In the genomic region with DNA sequence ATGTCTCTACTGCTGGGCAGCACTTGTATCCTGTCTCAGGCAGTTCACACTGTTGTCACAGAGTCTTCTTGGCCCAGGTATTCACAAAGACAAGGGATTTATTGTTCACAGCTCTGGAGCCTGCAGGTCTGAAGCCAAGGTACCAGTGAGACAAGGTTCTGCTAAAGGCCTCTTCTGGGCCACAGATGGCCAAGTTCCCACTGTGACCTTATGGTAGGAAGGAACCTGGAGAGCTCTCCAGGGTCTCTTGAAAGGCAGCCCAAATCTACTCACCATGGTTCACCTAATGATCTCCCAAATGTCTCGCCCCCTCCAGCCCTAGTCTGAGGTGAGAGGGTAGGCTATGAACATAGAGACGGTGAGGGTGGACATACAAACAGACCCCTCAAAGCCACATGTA, we compare ENCODE assay signal across 19 mouse cellular contexts.
"Had no signal": no experiment of that assay in that cellular context is flagged by ENCODE, and none has a peak within 500 bp of the region (broad histone marks: within the 10 kb centered on the region; RNA-seq: fewer than 3 reads in every experiment).

No protein-coding gene starts in this region.

- H3K4me1 ChIP-seq: midbrain, embryonic 12.5 days; midbrain, embryonic 15.5 days; neural tube, embryonic 12.5 days; neural tube, embryonic 15.5 days; stomach, embryonic 15.5 days had no signal

- H3K27me3 ChIP-seq: kidney, embryonic 15.5 days; liver, embryonic 13.5 days; midbrain, embryonic 12.5 days; midbrain, embryonic 15.5 days; neural tube, embryonic 12.5 days; neural tube, embryonic 15.5 days; stomach, embryonic 15.5 days had no signal

- H3K4me3 ChIP-seq: kidney, embryonic 15.5 days; liver, embryonic 13.5 days; midbrain, embryonic 12.5 days; midbrain, embryonic 15.5 days; neural tube, embryonic 12.5 days; neural tube, embryonic 15.5 days; stomach, embryonic 15.5 days had no signal

- DNase-seq: kidney, adult 8-10 months; kidney, postnatal 10 days; kidney, postnatal 4 days; liver, embryonic 13.5 days; lung, adult 2 months; lung, postnatal 14 days; lung, postnatal 4 days; right cerebral cortex, adult 18-20 months; right cerebral cortex, postnatal 14 days; right cerebral cortex, postnatal 4 days; thymus, adult 18-20 months; thymus, postnatal 14 days; thymus, postnatal 4 days had no signal

- H3K9me3 ChIP-seq: kidney, embryonic 15.5 days; liver, embryonic 13.5 days; midbrain, embryonic 12.5 days; midbrain, embryonic 15.5 days; neural tube, embryonic 12.5 days; neural tube, embryonic 15.5 days; stomach, embryonic 15.5 days had no signal

- H3K36me3 ChIP-seq: kidney, embryonic 15.5 days; liver, embryonic 13.5 days; midbrain, embryonic 12.5 days; midbrain, embryonic 15.5 days; neural tube, embryonic 12.5 days; stomach, embryonic 15.5 days had no signal

- H3K27ac ChIP-seq: kidney, embryonic 15.5 days; liver, embryonic 13.5 days; midbrain, embryonic 12.5 days; midbrain, embryonic 15.5 days; neural tube, embryonic 12.5 days; neural tube, embryonic 15.5 days; stomach, embryonic 15.5 days had no signal
